Mouse (Mus musculus): ENCODE data around the gene Gsk3a. TPM values are rescaled to one million over a fixed set of nuclear protein-coding genes. Genes with fewer than 3 reads are reported as not detected.

Gene Gsk3a
- polyA plus RNA-seq, 1 experiment from 2014 or later, result 11.9 TPM

- Histone ChIP-seq H3K4me1 (peaks cover 70% of the 10 kb centered on the region), H3K4me2 (replicated peaks) (peak overlapping the region; percentile 82), H3K4me3 (peak overlapping the region; percentile 85), H3K36me3 (peaks cover 10% of the 10 kb centered on the region), H3K27ac (peak overlapping the region; percentile 100), H3K27me3 (no peaks in the 10 kb centered on the region), H3K9me3 (no peaks in the 10 kb centered on the region), H3K9ac (peak overlapping the region; percentile 70)
- peak; percentile 48 for ATAC-seq (ENCODE audit: low FRiP score, low read depth)
- under 1% methylated on average over 44 of the region's 49 CpGs for WGBS
Observed at GRCm38 (mm10) chr7:25279076-25279860, 41.6 kb upstream of the Gsk3a start.

DNA sequence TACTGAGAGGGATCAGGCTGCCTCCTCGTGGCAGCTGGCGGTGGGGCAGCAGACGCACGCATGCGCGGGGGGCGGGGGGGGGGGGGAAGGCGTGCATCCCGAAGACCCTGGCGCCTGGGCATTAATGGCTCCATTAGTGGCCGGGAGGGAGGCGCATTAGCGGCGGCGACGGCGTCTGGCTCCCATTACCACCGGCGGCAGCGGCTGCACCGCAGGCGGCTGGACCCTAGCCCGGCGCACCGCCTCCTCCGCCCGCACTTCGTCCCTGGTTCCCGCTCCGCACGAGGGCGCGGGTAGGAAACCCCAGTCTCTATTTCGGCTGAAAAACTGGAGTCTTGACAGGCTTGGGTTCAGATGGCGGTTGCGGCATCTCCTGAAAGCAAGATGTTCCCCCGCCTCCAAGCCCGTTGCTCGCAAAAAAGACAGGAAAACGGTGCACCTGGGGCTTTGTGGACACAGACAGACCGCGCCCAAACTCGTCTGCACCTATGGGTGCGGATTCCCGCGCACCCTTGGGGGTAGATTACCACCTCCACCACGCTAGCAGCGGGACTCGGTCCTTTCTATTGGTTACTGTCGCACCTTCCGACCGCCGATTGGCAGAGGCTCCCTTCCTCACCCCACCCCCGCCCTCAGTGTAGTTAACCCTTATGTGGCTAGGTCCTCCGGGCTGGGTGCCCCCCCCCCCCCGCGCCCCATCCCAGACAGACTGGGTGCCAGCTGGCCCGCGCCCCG, 40.9 kb upstream of the Gsk3a start:
- Histone ChIP-seq H3K4me1 (peaks cover 70% of the 10 kb centered on the region), H3K27ac (peak overlapping the region; percentile 100), H3K4me2 (replicated peaks) (peak overlapping the region; percentile 82), H3K9ac (peak overlapping the region; percentile 70), H3K36me3 (peaks cover 16% of the 10 kb centered on the region), H3K4me3 (peak overlapping the region; percentile 85), H3K27me3 (no peaks in the 10 kb centered on the region), H3K9me3 (no peaks in the 10 kb centered on the region)
- WGBS, result under 1% methylated on average over 57 of the region's 60 CpGs
- ATAC-seq (ENCODE audit: low FRiP score, low read depth), result peak; percentile 48

DNA sequence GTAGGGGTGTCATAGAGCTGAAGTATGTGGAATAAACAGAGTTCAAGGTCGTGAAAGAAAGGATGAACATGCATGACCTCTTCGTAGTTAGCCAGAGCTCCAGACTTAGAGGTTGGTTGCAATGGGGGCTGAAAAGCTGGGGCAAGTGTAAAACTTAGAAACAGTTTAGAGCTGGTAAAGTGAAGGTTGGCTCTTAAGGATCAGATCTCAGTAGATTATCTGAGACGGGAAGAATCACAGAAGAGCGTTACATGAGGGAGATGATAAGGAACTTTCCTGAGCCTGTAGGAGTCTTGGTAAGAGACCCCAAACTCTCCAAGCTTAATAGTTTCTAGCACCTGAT, 40.3 kb upstream of the Gsk3a start:
- Histone ChIP-seq H3K4me1 (peaks cover 69% of the 10 kb centered on the region), H3K27ac (peak overlapping the region; percentile 100), H3K27me3 (no peaks in the 10 kb centered on the region), H3K4me2 (replicated peaks) (peak overlapping the region; percentile 82), H3K9ac (peak overlapping the region; percentile 70), H3K4me3 (peak overlapping the region; percentile 85), H3K36me3 (peaks cover 21% of the 10 kb centered on the region), H3K9me3 (no peaks in the 10 kb centered on the region)
- WGBS, result 11% methylated on average over 4 of the region's 4 CpGs
- no peak for ATAC-seq (ENCODE audit: low FRiP score, low read depth)

DNA sequence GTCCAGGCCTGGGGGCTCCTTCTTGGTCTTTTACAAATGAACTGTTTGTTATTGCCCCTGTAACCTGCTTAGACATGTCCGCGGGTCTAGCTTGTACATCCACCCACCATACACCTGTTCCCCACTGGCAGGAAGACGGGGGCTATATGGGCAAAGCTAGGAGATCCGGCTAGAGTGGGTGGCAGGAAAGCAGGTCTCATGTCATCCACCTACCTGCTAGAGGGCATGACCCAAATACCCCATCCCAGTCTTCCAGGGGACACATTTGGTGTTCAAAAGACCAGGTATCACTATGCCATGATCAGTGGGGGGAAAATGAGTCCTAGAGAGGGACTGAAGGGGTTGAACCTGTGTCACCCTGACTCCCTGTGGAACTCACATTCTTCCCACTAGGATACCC, 39.8 kb upstream of the Gsk3a start:
- H3K36me3 ChIP-seq, result peaks cover 27% of the 10 kb centered on the region
- WGBS, result 78% methylated on average over 4 of the region's 4 CpGs
- H3K27me3 ChIP-seq, result no peaks in the 10 kb centered on the region
- no peak for ATAC-seq (ENCODE audit: low FRiP score, low read depth)
- H3K4me3 ChIP-seq, result peak overlapping the region; percentile 85
- peak overlapping the region; percentile 70 for H3K9ac ChIP-seq
- no peaks in the 10 kb centered on the region for H3K9me3 ChIP-seq
- H3K4me2 ChIP-seq (replicated peaks), result peak overlapping the region; percentile 82
- peak overlapping the region; percentile 100 for H3K27ac ChIP-seq
- peaks cover 69% of the 10 kb centered on the region for H3K4me1 ChIP-seq

DNA sequence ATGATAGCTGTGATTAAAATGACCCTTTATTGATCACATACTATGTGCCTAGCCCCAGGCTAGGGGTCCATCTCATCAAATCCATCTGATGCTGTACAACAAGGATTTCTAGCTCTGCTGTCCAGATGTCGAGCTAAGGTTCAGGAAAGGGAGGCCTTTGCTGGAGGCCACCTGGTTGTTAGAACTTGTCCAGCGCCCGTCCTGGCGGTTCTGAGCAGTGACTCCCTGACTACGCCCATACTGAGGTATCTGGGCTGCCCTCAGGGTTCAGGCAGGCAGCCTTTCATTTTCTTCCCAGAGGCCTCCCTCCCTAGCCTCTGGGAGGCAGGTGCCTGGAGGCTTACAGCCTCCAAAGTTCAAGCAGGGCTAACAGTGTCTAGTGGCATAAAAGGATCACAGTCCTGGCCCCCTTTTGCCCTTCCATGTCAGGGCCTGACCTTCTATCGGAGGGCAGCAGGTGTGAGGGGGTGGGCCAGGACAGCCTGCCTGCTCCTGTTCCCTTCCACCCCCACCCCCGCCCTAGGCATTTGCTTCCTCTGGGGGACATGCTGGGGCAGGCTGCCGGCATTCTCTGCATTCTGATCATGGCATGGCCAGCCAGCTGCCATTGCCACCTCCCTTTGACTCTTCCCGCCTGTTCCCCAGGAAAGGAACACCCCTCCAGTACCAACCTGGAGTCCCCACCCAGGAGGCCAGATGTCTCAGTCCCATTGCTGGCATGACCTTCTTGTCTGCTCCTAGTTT, 38.1 kb upstream of the Gsk3a start:
- H3K27me3 ChIP-seq, result no peaks in the 10 kb centered on the region
- H3K36me3 ChIP-seq, result peaks cover 43% of the 10 kb centered on the region
- H3K9ac ChIP-seq, result peak overlapping the region; percentile 53
- ATAC-seq (ENCODE audit: low FRiP score, low read depth), result no peak
- no peak overlapping the region for H3K4me3 ChIP-seq
- H3K4me2 ChIP-seq (replicated peaks), result peak overlapping the region; percentile 25
- peaks cover 59% of the 10 kb centered on the region for H3K4me1 ChIP-seq
- 35% methylated on average over 9 of the region's 9 CpGs for WGBS
- H3K27ac ChIP-seq, result peak overlapping the region; percentile 100; the same call in 1 of the 2 replicates
- no peaks in the 10 kb centered on the region for H3K9me3 ChIP-seq

DNA sequence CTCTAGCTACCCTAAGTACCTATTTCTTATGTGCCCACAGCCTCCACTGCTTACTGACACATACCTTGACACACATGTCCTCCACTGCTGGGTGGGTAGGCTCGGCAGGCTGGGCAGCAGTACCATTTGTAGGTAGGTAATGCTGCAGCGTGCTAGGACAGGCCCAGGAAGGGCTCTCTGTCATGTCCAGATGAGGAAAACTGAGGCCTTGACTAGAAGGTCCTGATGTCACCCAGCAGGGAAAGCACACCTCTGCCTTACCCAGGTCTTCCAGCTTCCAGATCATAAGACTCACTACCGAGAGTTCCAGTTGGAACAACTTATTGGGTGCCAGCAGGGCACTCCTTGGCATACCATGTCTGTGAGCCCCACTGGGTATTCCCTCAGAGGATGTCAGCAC, 37.3 kb upstream of the Gsk3a start:
- peak overlapping the region; percentile 26 for H3K9ac ChIP-seq
- H3K36me3 ChIP-seq, result peaks cover 44% of the 10 kb centered on the region
- no peak for ATAC-seq (ENCODE audit: low FRiP score, low read depth)
- peak overlapping the region; percentile 9; the same call in 1 of the 2 replicates for H3K4me2 ChIP-seq (replicated peaks)
- WGBS, result 80% methylated on average over 3 of the region's 3 CpGs
- H3K9me3 ChIP-seq, result no peaks in the 10 kb centered on the region
- no peak overlapping the region for H3K4me3 ChIP-seq
- H3K27ac ChIP-seq, result peak overlapping the region; percentile 58; the same call in 1 of the 2 replicates
- no peaks in the 10 kb centered on the region for H3K27me3 ChIP-seq
- peaks cover 55% of the 10 kb centered on the region for H3K4me1 ChIP-seq

GRCm38 (mm10) chr7:25274571-25274970, 36.9 kb upstream of the Gsk3a start:
- ATAC-seq (ENCODE audit: low FRiP score, low read depth), result no peak
- H3K9ac ChIP-seq, result no peak overlapping the region; the same call in none of the 2 replicates
- 48% methylated on average over 5 of the region's 5 CpGs for WGBS

GRCm38 (mm10) chr7:25273259-25274241, 35.9 kb upstream of the Gsk3a start:
- H3K4me1 ChIP-seq, result peaks cover 65% of the 10 kb centered on the region
- ATAC-seq (ENCODE audit: low FRiP score, low read depth), result no peak

More at GRCm38 (mm10) chr7:25274571-25274970, 36.9 kb upstream of the Gsk3a start:
- Histone ChIP-seq H3K27ac (peak overlapping the region; percentile 58; the same call in 1 of the 2 replicates), H3K4me1 (peaks cover 56% of the 10 kb centered on the region), H3K4me3 (no peak overlapping the region), H3K36me3 (peaks cover 44% of the 10 kb centered on the region), H3K9me3 (no peaks in the 10 kb centered on the region), H3K27me3 (no peaks in the 10 kb centered on the region), H3K4me2 (replicated peaks) (peak overlapping the region; percentile 9; the same call in 1 of the 2 replicates)

DNA sequence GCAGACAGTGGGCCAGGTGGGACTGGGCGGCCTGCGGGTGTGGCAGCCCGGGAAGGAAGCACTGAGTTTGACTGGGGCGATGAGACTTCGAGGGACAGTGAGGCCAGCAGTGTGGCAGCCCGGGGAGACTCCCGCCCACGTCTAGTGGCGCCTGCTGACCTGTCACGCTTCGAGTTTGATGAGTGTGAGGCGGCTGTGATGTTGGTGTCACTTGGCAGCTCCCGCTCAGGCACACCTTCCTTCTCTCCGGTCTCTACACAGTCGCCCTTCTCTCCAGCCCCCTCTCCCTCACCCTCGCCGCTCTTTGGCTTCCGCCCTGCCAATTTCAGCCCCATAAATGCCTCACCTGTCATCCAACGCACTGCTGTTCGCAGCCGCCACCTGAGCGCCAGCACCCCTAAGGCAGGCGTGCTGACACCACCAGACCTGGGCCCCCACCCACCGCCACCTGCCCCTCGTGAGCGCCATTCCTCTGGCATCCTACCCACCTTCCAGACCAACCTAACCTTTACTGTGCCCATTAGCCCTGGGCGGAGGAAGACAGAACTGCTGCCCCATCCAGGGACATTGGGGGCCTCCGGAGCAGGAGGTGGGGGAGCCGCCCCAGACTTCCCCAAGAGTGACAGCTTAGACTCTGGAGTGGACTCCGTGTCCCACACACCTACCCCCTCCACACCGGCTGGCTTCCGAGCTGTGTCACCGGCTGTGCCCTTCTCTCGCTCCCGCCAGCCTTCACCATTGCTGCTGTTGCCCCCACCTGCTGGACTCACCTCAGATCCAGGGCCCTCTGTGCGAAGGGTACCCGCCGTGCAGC, 35.0 kb upstream of the Gsk3a start:
- H3K36me3 ChIP-seq, result peaks cover 44% of the 10 kb centered on the region
- peaks cover 61% of the 10 kb centered on the region for H3K4me1 ChIP-seq
- H3K4me3 ChIP-seq, result no peak overlapping the region
- H3K9me3 ChIP-seq, result no peaks in the 10 kb centered on the region
- H3K27me3 ChIP-seq, result no peaks in the 10 kb centered on the region
- ATAC-seq (ENCODE audit: low FRiP score, low read depth), result no peak
- no peak overlapping the region for H3K27ac ChIP-seq
- H3K9ac ChIP-seq, result no peak overlapping the region
- WGBS, result 83% methylated on average over 38 of the region's 38 CpGs
- no peak overlapping the region for H3K4me2 ChIP-seq (replicated peaks)

More at GRCm38 (mm10) chr7:25273259-25274241, 35.9 kb upstream of the Gsk3a start:
- H3K27ac ChIP-seq, result peak overlapping the region; percentile 58; the same call in 1 of the 2 replicates
- peaks cover 44% of the 10 kb centered on the region for H3K36me3 ChIP-seq
- H3K27me3 ChIP-seq, result no peaks in the 10 kb centered on the region
- 0 out of 2 replicates have a peak overlapping the region, but pooled peaks have one; percentile 23 for H3K4me2 ChIP-seq (replicated peaks)
- H3K4me3 ChIP-seq, result no peak overlapping the region
- no peak overlapping the region; the same call in 1 of the 2 replicates for H3K9ac ChIP-seq
- no peaks in the 10 kb centered on the region for H3K9me3 ChIP-seq
- 89% methylated on average over 22 of the region's 22 CpGs for WGBS

GRCm38 (mm10) chr7:25271651-25272444, 34.2 kb upstream of the Gsk3a start:
- ATAC-seq (ENCODE audit: low FRiP score, low read depth), result no peak
- H3K9me3 ChIP-seq, result no peaks in the 10 kb centered on the region
- H3K4me3 ChIP-seq, result no peak overlapping the region
- no peak overlapping the region for H3K4me2 ChIP-seq (replicated peaks)
- H3K27ac ChIP-seq, result no peak overlapping the region
- H3K4me1 ChIP-seq, result peaks cover 56% of the 10 kb centered on the region
- H3K9ac ChIP-seq, result no peak overlapping the region
- H3K36me3 ChIP-seq, result peaks cover 44% of the 10 kb centered on the region
- no peaks in the 10 kb centered on the region for H3K27me3 ChIP-seq
- 83% methylated on average over 30 of the region's 30 CpGs for whole genome bisulfite sequencing

Data from limb, embryonic 13.5 days (tissue).